Mouse (Mus musculus) cerebellum, adult 2 months (tissue): Measurements from ENCODE around the gene Gsto2. TPM values are rescaled to one million over a fixed set of nuclear protein-coding genes. Genes with fewer than 3 reads are reported as not detected.
A peak's percentile ranks its signal among the peaks of the same experiment; 100 is the strongest.

Experiments used
- DNase-seq, 2 experiments: peaks; one replicate each; pipeline ENCODE4 v3.0.0; 2021
- H3K27ac ChIP-seq: fragments of 200-500 bp; 2 replicates; pipeline ENCODE4 v1.5.1; 2012; ENCODE audit warnings: low read length, control low read depth, inconsistent platforms; ENCODE audit not compliant: insufficient read depth
- H3K27me3 ChIP-seq: fragments of 200-500 bp; 2 replicates; pipeline ENCODE4 v1.6.1; 2012; ENCODE audit warnings: inconsistent platforms, mild to moderate bottlenecking, low read length, moderate library complexity; ENCODE audit not compliant: control insufficient read depth, insufficient read depth
- H3K4me1 ChIP-seq: fragments of 200-500 bp; 2 replicates; pipeline ENCODE4 v1.6.1; 2011; ENCODE audit warnings: low read length; ENCODE audit not compliant: control insufficient read depth, insufficient read depth
- H3K4me3 ChIP-seq: fragments of 200-500 bp; replicated peaks from 2 replicates; pipeline ENCODE3; 2011; ENCODE audit warnings: mild to moderate bottlenecking, low read depth, low read length, control low read depth; ENCODE audit not compliant: insufficient read depth
- CTCF ChIP-seq: fragments of 200-500 bp; IDR thresholded peaks from 2 replicates; pipeline ENCODE4 v1.5.1; 2011; ENCODE audit warnings: low read depth, mild to moderate bottlenecking, control low read depth, low read length, moderate library complexity, borderline replicate concordance; ENCODE audit not compliant: insufficient read depth
- POLR2A ChIP-seq: fragments of 200-500 bp; IDR thresholded peaks from 2 replicates; pipeline ENCODE4 v1.6.1; 2011; ENCODE audit warnings: low read length, control low read depth, borderline replicate concordance; ENCODE audit not compliant: insufficient read depth
- WGBS: fragments of 180-500 bp; shearing (Covaris S2); methylation state at CpG from one replicate; pipeline ENCODE4 v1.1.7; 2018; 5-methylcytosine and 5-hydroxymethylcytosine counted together
- polyA plus RNA-seq: library from polyadenylated mRNA; depleted of rRNA; stranded (reverse); fragments of >200 nt; gene quantifications from 2 replicates; pipeline ENCODE4 v1.2.3, GENCODE M21; 2012

Gsto2 gene
- polyA plus RNA-seq, 1 experiment, result 2.5 TPM

DNA sequence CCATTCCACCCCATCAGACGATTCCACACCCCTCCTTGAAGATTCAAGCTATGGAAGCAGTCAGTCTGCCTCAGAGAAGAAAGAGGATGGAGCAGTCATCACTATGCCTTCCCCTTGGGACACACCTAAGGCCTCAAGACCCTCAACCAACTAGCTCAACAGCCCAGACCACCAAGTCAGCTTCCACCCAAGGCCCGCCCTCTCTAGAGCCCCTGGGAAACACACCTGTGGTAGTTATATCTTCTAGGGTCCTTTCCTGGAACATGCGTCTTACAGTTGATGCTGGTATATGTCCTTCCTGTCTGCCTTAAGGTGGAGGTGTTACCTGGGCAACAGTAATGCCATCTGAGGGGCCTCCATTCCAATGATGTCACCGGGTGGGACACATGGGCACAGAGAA is 48.9 kb downstream of the Gsto2 start:
- H3K4me3 ChIP-seq, result no peak overlapping the region
- H3K27me3 ChIP-seq, result no peaks in the 10 kb centered on the region
- WGBS, result 97% methylated on average over 4 of the region's 4 CpGs
- DNase-seq, result no peak
- no peak overlapping the region for H3K27ac ChIP-seq
- TF ChIP-seq CTCF (no peak), POLR2A (no peak)
- H3K4me1 ChIP-seq, result no peaks in the 10 kb centered on the region

DNA sequence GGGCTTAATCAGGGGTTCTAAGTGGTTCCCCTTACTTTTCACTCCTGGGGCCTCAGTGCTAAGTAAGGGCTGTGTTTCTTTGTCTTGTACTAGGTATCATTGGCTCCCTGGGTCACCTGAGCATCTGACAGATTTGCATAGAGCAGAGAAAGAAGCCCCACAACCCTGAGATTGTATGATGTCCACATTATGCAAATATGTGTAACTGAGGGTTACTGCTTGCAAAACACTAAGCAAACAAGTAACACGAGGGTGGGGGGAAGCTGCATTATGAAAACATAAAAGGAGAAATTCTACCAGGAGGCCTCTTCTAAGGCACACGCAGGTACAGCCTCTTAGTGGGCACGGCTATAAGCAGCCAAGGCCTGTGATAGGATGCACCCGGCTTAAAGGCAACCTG is 49.9 kb downstream of the Gsto2 start:
- Histone ChIP-seq H3K27me3 (no peaks in the 10 kb centered on the region), H3K4me3 (no peak overlapping the region), H3K4me1 (no peaks in the 10 kb centered on the region), H3K27ac (no peak overlapping the region)
- TF ChIP-seq POLR2A (no peak), CTCF (no peak)
- 87% methylated on average over 4 of the region's 4 CpGs for WGBS
- DNase-seq, result no peak

GRCm38 (mm10) chr19:47917396-47917795 is 52.1 kb downstream of the Gsto2 start:
- DNase-seq, result no peak
- TF ChIP-seq CTCF (no peak), POLR2A (no peak)
- no peaks in the 10 kb centered on the region for H3K27me3 ChIP-seq
- 39% methylated on average over 4 of the region's 4 CpGs for WGBS
- no peak overlapping the region for H3K4me3 ChIP-seq
- no peak overlapping the region for H3K27ac ChIP-seq
- no peaks in the 10 kb centered on the region for H3K4me1 ChIP-seq

DNA sequence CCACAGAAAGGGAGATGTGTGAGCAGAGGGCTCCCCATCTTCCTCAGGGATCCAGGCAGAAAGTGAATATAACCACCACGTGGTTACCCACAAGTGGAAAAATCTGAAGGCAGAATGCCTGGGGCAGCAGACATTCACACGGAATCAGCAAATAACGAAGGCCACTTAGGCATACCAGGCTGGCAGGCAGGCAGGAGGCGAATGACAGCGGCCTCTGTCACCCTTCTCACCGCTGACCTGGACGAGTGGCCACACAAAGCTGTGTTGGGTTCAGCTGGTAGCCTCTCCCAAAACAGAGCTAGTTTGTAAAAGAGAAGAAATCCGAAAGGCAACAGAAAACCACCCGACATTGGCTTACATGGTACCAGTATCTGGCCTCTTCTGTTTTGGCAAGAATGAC is 52.7 kb downstream of the Gsto2 start:
- Histone ChIP-seq H3K4me1 (no peaks in the 10 kb centered on the region), H3K4me3 (no peak overlapping the region), H3K27ac (no peak overlapping the region), H3K27me3 (no peaks in the 10 kb centered on the region)
- DNase-seq, result no peak
- no peak for TF ChIP-seq CTCF
- no peak for TF ChIP-seq POLR2A
- WGBS, result 30% methylated on average over 9 of the region's 9 CpGs

DNA sequence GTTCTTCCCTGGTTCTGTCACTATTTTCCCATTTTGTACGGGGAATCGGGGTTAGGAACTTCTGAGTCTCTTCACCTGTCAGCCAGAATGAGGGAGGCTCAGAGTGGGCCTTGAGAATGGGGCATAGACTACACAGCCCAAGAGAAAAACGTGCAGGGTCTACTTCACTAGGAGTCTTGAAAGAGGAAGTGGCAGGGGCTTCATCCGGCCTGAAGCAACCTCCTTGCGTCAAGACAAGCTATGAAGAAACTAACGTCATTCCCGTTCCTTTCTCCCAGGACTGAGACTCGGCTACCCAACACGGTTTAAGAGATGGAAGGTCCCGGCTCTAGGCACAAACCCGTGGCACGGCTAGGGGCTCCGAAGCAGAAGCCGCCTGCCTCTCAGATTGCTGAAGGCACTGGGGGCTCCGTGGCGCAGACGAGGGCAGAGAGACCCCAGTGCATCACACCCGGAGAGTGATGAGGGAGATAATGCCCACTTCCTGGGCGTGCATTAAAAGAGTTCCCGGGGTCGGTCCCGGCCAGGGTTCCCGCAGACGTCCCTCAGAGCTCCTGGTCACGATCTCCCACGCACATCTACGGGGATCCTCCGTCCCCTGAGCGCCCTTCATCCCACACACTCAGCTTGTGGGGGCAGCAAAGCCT is 53.2 kb downstream of the Gsto2 start:
- no peak overlapping the region for H3K27ac ChIP-seq
- H3K27me3 ChIP-seq, result no peaks in the 10 kb centered on the region
- no peaks in the 10 kb centered on the region for H3K4me1 ChIP-seq
- DNase-seq, result no peak
- peak overlapping the region; percentile 39 for H3K4me3 ChIP-seq
- TF ChIP-seq CTCF (no peak), POLR2A (no peak)
- 2% methylated on average over 29 of the region's 29 CpGs for WGBS

- no peaks in the 10 kb centered on the region for H3K4me1 ChIP-seq
- TF ChIP-seq POLR2A, result no peak
- no peak; the same call in 1 of the 2 replicates for TF ChIP-seq CTCF
- under 1% methylated on average over 48 of the region's 48 CpGs for WGBS
- H3K27me3 ChIP-seq, result no peaks in the 10 kb centered on the region
- H3K27ac ChIP-seq, result no peak within 1 kb of the TSS
- DNase-seq, result peak; percentile 17 to 35
- H3K4me3 ChIP-seq, result peak within 1 kb of the TSS; percentile 39
Observed at GRCm38 (mm10) chr19:47919126-47919965, 54.0 kb downstream of the Gsto2 start, which contains the start of the genes Cfap43 and Itprip. Cfap43 (minus strand) TSS chr19:47919287. Itprip (minus strand) TSS chr19:47919299.

- no peaks in the 10 kb centered on the region for H3K27me3 ChIP-seq
- no peak for TF ChIP-seq POLR2A
- no peak for TF ChIP-seq CTCF
- no peak overlapping the region for H3K27ac ChIP-seq
- H3K4me1 ChIP-seq, result no peaks in the 10 kb centered on the region
- DNase-seq, result no peak
- no peak overlapping the region for H3K4me3 ChIP-seq
- WGBS, result under 1% methylated on average over 8 of the region's 8 CpGs
Observed at GRCm38 (mm10) chr19:47919966-47920375, 54.6 kb downstream of the Gsto2 start.
